Mouse (Mus musculus) urinary bladder, postnatal 10 days (tissue): ENCODE data around the gene Cpne4.
A peak's percentile ranks its signal among the peaks of the same experiment; 100 is the strongest.

Source experiments
- DNase-seq: peaks from one replicate; pipeline ENCODE4 v3.0.0; 2022; ENCODE audit warnings: low spot score

The Cpne4 gene

GRCm38 (mm10) chr9:104546986-104547385, at the start of gene Cpne4:
Cpne4 (plus strand) TSS chr9:104547286.
- DNase-seq = no peak

GRCm38 (mm10) chr9:104515187-104515586, 31.9 kb upstream of the Cpne4 start:
- DNase-seq = no peak

- DNase-seq = no peak
Measured at GRCm38 (mm10) chr9:104535508-104535907, 11.6 kb upstream of the Cpne4 start.

- DNase-seq = no peak
Measured at GRCm38 (mm10) chr9:104565815-104566214, 18.7 kb downstream of the Cpne4 start.

GRCm38 (mm10) chr9:104566468-104566867, 19.4 kb downstream of the Cpne4 start:
- no peak for DNase-seq

GRCm38 (mm10) chr9:104567096-104567495, 20.0 kb downstream of the Cpne4 start:
- DNase-seq = no peak

- peak; percentile 22 for DNase-seq
Measured at GRCm38 (mm10) chr9:104569480-104570167, 22.5 kb downstream of the Cpne4 start.

- no peak for DNase-seq
Measured at GRCm38 (mm10) chr9:104572856-104573255, 25.8 kb downstream of the Cpne4 start.

GRCm38 (mm10) chr9:104574476-104574875, 27.4 kb downstream of the Cpne4 start:
- no peak for DNase-seq

GRCm38 (mm10) chr9:104581921-104582624, 35.0 kb downstream of the Cpne4 start:
- DNase-seq = no peak

- DNase-seq = no peak
Measured at GRCm38 (mm10) chr9:104582675-104583074, 35.6 kb downstream of the Cpne4 start.

- DNase-seq = no peak
Measured at GRCm38 (mm10) chr9:104594550-104594949, 47.5 kb downstream of the Cpne4 start.

GRCm38 (mm10) chr9:104594979-104595378, 47.9 kb downstream of the Cpne4 start:
- DNase-seq = no peak

- DNase-seq = no peak
Measured at GRCm38 (mm10) chr9:104612523-104612922, 65.4 kb downstream of the Cpne4 start.

- no peak for DNase-seq
Measured at GRCm38 (mm10) chr9:104616691-104617090, 69.6 kb downstream of the Cpne4 start.

GRCm38 (mm10) chr9:104623564-104623963, 76.5 kb downstream of the Cpne4 start:
- no peak for DNase-seq

GRCm38 (mm10) chr9:104627816-104628215, 80.7 kb downstream of the Cpne4 start:
- no peak for DNase-seq

- no peak for DNase-seq
Measured at GRCm38 (mm10) chr9:104629282-104629681, 82.2 kb downstream of the Cpne4 start.

GRCm38 (mm10) chr9:104646348-104646994, 99.4 kb downstream of the Cpne4 start:
- DNase-seq = no peak

GRCm38 (mm10) chr9:104652691-104653261, 105.7 kb downstream of the Cpne4 start:
- no peak for DNase-seq

- DNase-seq = no peak
Measured at GRCm38 (mm10) chr9:104659758-104660157, 112.7 kb downstream of the Cpne4 start.

GRCm38 (mm10) chr9:104676665-104677064, 129.6 kb downstream of the Cpne4 start:
- no peak for DNase-seq

- DNase-seq = no peak
Measured at GRCm38 (mm10) chr9:104678571-104678970, 131.5 kb downstream of the Cpne4 start.
